ENCODE assay signal across 14 mouse cellular contexts in genomic region chr11:88648407-88648806, GRCm38 (mm10).
A peak's percentile ranks its signal among the peaks of the same experiment; 100 is the strongest.
DNase-seq lines count a peak whose midpoint lies in the region; ATAC-seq and TF ChIP-seq lines count a peak whose summit lies in the region.
"Had no signal": no experiment of that assay in that cellular context is flagged by ENCODE, and none has a peak within 500 bp of the region (broad histone marks: within the 10 kb centered on the region; RNA-seq: fewer than 3 reads in every experiment).

No protein-coding gene starts in this region.

- TF ChIP-seq CTCF in heart, adult 2 months (IDR thresholded peaks at IDR 0.05), result no peak
- no peak for TF ChIP-seq CTCF in lung, embryonic 14.5 days (IDR thresholded peaks at IDR 0.05; ENCODE audit: low read depth)

- 0 out of 2 replicates have a peak overlapping the region, but pooled peaks have one; percentile 19 for H3K9ac ChIP-seq in heart, embryonic 13.5 days
- H3K9ac ChIP-seq in heart, adult 2 months (ENCODE audit: low read depth, low read length), result no peak overlapping the region
- no peak overlapping the region for H3K9ac ChIP-seq in lung, embryonic 14.5 days
- H3K9ac ChIP-seq in hindbrain, embryonic 15.5 days, result no peak overlapping the region
- no peak overlapping the region for H3K9ac ChIP-seq in neural tube, embryonic 12.5 days

- WGBS in heart, embryonic 13.5 days, result 31% methylated on average over 5 of the region's 5 CpGs
- WGBS in heart, adult 2 months, result 47% methylated on average over 5 of the region's 5 CpGs
- WGBS in lung, embryonic 14.5 days, result 25% methylated on average over 5 of the region's 5 CpGs
- WGBS in hindbrain, embryonic 15.5 days, result 30% methylated on average over 5 of the region's 5 CpGs
- WGBS in neural tube, embryonic 12.5 days, result 33% methylated on average over 5 of the region's 5 CpGs

- intact Hi-C loops in heart, adult 2 months (cut with DNase I), result no loop called here

- H3K4me2 ChIP-seq in heart, embryonic 13.5 days, result no peak overlapping the region
- no peak overlapping the region for H3K4me2 ChIP-seq in lung, embryonic 14.5 days
- H3K4me2 ChIP-seq in hindbrain, embryonic 15.5 days, result no peak overlapping the region
- H3K4me2 ChIP-seq in neural tube, embryonic 12.5 days (replicated peaks), result no peak overlapping the region

- H3K9me3 ChIP-seq in heart, embryonic 13.5 days, result no peaks in the 10 kb centered on the region
- H3K9me3 ChIP-seq in lung, embryonic 14.5 days (ENCODE audit: low read depth, low read length), result no peaks in the 10 kb centered on the region
- no peaks in the 10 kb centered on the region for H3K9me3 ChIP-seq in hindbrain, embryonic 15.5 days
- H3K9me3 ChIP-seq in neural tube, embryonic 12.5 days, result no peaks in the 10 kb centered on the region

- peaks cover 87% of the 10 kb centered on the region for H3K4me1 ChIP-seq in heart, embryonic 13.5 days
- H3K4me1 ChIP-seq in heart, adult 2 months (ENCODE audit: control insufficient read depth, insufficient read depth, low read length), result peaks cover 8% of the 10 kb centered on the region; the same call in 1 of the 2 replicates
- 0 out of 2 replicates have a peak, but pooled peaks cover 4% of the 10 kb centered on the region for H3K4me1 ChIP-seq in lung, embryonic 14.5 days (ENCODE audit: insufficient read depth)
- peaks cover 85% of the 10 kb centered on the region for H3K4me1 ChIP-seq in hindbrain, embryonic 15.5 days (replicated peaks)
- peaks cover 75% of the 10 kb centered on the region for H3K4me1 ChIP-seq in neural tube, embryonic 12.5 days

- no peak for DNase-seq in heart, adult 2 months
- DNase-seq in lung, embryonic 14.5 days, result peak; percentile 65
- no peak for DNase-seq in lung, adult 18-20 months
- DNase-seq in adipocyte (ENCODE audit: low spot score), result no peak
- no peak for DNase-seq in layer of hippocampus, adult 8-10 months (ENCODE audit: low spot score in 2 of 2)
- DNase-seq: left cerebral cortex, postnatal 4 days; lung, postnatal 14 days; right cerebral cortex, postnatal 25 days; thymus, adult 2 months had no signal

- no peak for TF ChIP-seq POLR2A in heart, adult 2 months (IDR thresholded peaks at IDR 0.05; ENCODE audit: insufficient read depth, low read depth, low read length)

- TF ChIP-seq EP300 in heart, adult 2 months (IDR thresholded peaks at IDR 0.05; ENCODE audit: insufficient read depth, low read depth, low read length), result no peak

- peaks cover 28% of the 10 kb centered on the region for H3K36me3 ChIP-seq in heart, embryonic 13.5 days
- H3K36me3 ChIP-seq in heart, adult 2 months (ENCODE audit: control insufficient read depth, insufficient read depth, low read length), result peaks cover 1% of the 10 kb centered on the region; the same call in 1 of the 2 replicates
- peaks cover 7% of the 10 kb centered on the region; the same call in 1 of the 2 replicates for H3K36me3 ChIP-seq in lung, embryonic 14.5 days (ENCODE audit: insufficient read depth)
- H3K36me3 ChIP-seq in hindbrain, embryonic 15.5 days, result no peaks in the 10 kb centered on the region
- peaks cover 6% of the 10 kb centered on the region; the same call in 1 of the 2 replicates for H3K36me3 ChIP-seq in neural tube, embryonic 12.5 days

- H3K27ac ChIP-seq in heart, embryonic 13.5 days (replicated peaks), result peak overlapping the region; percentile 3; the same call in 1 of the 2 replicates
- no peak overlapping the region for H3K27ac ChIP-seq in heart, adult 2 months
- no peak overlapping the region for H3K27ac ChIP-seq in lung, embryonic 14.5 days (ENCODE audit: low read depth)
- peak overlapping the region; percentile 72 for H3K27ac ChIP-seq in hindbrain, embryonic 15.5 days (replicated peaks)
- no peak overlapping the region for H3K27ac ChIP-seq in neural tube, embryonic 12.5 days

- H3K4me3 ChIP-seq in heart, embryonic 13.5 days, result no peak overlapping the region
- H3K4me3 ChIP-seq in heart, adult 2 months, result no peak overlapping the region
- H3K4me3 ChIP-seq in lung, embryonic 14.5 days (ENCODE audit: low read depth, low read length), result no peak overlapping the region
- H3K4me3 ChIP-seq in hindbrain, embryonic 15.5 days, result no peak overlapping the region
- no peak overlapping the region for H3K4me3 ChIP-seq in neural tube, embryonic 12.5 days
- H3K4me3 ChIP-seq: myocyte had no signal

- ATAC-seq in heart, embryonic 13.5 days (ENCODE audit: extremely low read depth, insufficient number of reproducible peaks, low FRiP score, low TSS enrichment), result no peak; the same call in 1 of the 2 replicates
- ATAC-seq in lung, embryonic 14.5 days (ENCODE audit: insufficient read depth), result no peak
- no peak for ATAC-seq in hindbrain, embryonic 15.5 days (ENCODE audit: low FRiP score, low read depth)
- ATAC-seq in neural tube, embryonic 12.5 days (ENCODE audit: low FRiP score, low read depth), result 0 out of 2 replicates have a peak, but pooled peaks have one; percentile 35

- H3K27me3 ChIP-seq in heart, embryonic 13.5 days (replicated peaks), result no peaks in the 10 kb centered on the region
- no peaks in the 10 kb centered on the region for H3K27me3 ChIP-seq in heart, adult 2 months (ENCODE audit: control insufficient read depth, insufficient read depth, low read length)
- H3K27me3 ChIP-seq in lung, embryonic 14.5 days (ENCODE audit: insufficient read depth, low read length), result no peaks in the 10 kb centered on the region
- no peaks in the 10 kb centered on the region for H3K27me3 ChIP-seq in hindbrain, embryonic 15.5 days
- no peaks in the 10 kb centered on the region for H3K27me3 ChIP-seq in neural tube, embryonic 12.5 days (replicated peaks)
- H3K27me3 ChIP-seq: CH12.LX had no signal

- H3K79me2 ChIP-seq in heart, adult 2 months (replicated peaks; ENCODE audit: control insufficient read depth, insufficient read depth, low read length), result no peaks in the 10 kb centered on the region; the same call in 1 of the 2 replicates

Comparison
In these comparisons a context has a peak if more than half of its experiments do, and no peak if none do; other contexts are left out.
1. H3K27ac ChIP-seq: peak in heart, embryonic 13.5 days (single experiment) and hindbrain, embryonic 15.5 days (single experiment); none in heart, adult 2 months (single experiment), lung, embryonic 14.5 days (single experiment) and neural tube, embryonic 12.5 days (single experiment).